Mouse (Mus musculus) macrophage (primary cell): ENCODE data around the gene Trappc5. TPM values are rescaled to one million over a fixed set of nuclear protein-coding genes. Genes with fewer than 3 reads are reported as not detected.

Source experiments
- H3K27ac ChIP-seq: fragments of 350-480 bp; formaldehyde crosslinking; 2 replicates; pipeline ENCODE4 v1.9.0; 2021
- H3K36me3 ChIP-seq: fragments of 350-480 bp; formaldehyde crosslinking; 2 replicates; pipeline ENCODE4 v1.9.0; 2021; ENCODE audit errors: inconsistent target
- H3K4me3 ChIP-seq: fragments of 350-480 bp; formaldehyde crosslinking; 2 replicates; pipeline ENCODE4 v1.9.0; 2021; ENCODE audit errors: inconsistent target
- H3K79me2 ChIP-seq: fragments of 350-480 bp; formaldehyde crosslinking; 2 replicates; pipeline ENCODE4 v1.9.0; 2021; ENCODE audit errors: inconsistent target
- WGBS: methylation state at CpG from one replicate; pipeline ENCODE4 v1.1.7; 2026; ENCODE audit warnings: inconsistent platforms; ENCODE audit not compliant: missing documents; 5-methylcytosine and 5-hydroxymethylcytosine counted together
- polyA plus RNA-seq: library from polyadenylated mRNA; stranded (reverse); fragments of 250-400 nt; gene quantifications from 3 replicates; pipeline ENCODE4 v1.2.4, GENCODE M21; 2018; ENCODE audit warnings: inconsistent platforms

Trappc5 gene
- polyA plus RNA-seq, 1 experiment from 2014 or later: 7.0 TPM

GRCm38 (mm10) chr8:3685422-3685821 lies 9.3 kb downstream of the Trappc5 start:
- H3K4me3 ChIP-seq: no peak overlapping the region
- WGBS: 69% methylated on average over 5 of the region's 5 CpGs
- no peak overlapping the region for H3K27ac ChIP-seq
- H3K79me2 ChIP-seq: no peaks in the 10 kb centered on the region
- H3K36me3 ChIP-seq: peaks cover 2% of the 10 kb centered on the region; the same call in 1 of the 2 replicates

- no peak overlapping the region for H3K4me3 ChIP-seq
- 63% methylated on average over 6 of the region's 6 CpGs for WGBS
- no peak overlapping the region for H3K27ac ChIP-seq
- H3K79me2 ChIP-seq: no peaks in the 10 kb centered on the region
- H3K36me3 ChIP-seq: no peaks in the 10 kb centered on the region
Measured at GRCm38 (mm10) chr8:3687537-3687936, 11.4 kb downstream of the Trappc5 start.

- 54% methylated on average over 3 of the region's 3 CpGs for WGBS
- H3K79me2 ChIP-seq: no peaks in the 10 kb centered on the region
- H3K27ac ChIP-seq: no peak overlapping the region
- H3K36me3 ChIP-seq: no peaks in the 10 kb centered on the region
- no peak overlapping the region for H3K4me3 ChIP-seq
Measured at GRCm38 (mm10) chr8:3690774-3691173, 14.7 kb downstream of the Trappc5 start.

GRCm38 (mm10) chr8:3694121-3694520 lies 18.0 kb downstream of the Trappc5 start, which contains the start of gene Fcer2a:
Gene Fcer2a (minus strand): TSS chr8:3694175.
- no peak within 1 kb of the TSS for H3K4me3 ChIP-seq
- WGBS: 38% methylated on average over 3 of the region's 3 CpGs
- no peaks in the 10 kb centered on the region for H3K79me2 ChIP-seq
- H3K27ac ChIP-seq: no peak within 1 kb of the TSS
- H3K36me3 ChIP-seq: no peaks in the 10 kb centered on the region

GRCm38 (mm10) chr8:3701491-3701890 lies 25.4 kb downstream of the Trappc5 start:
- Histone ChIP-seq H3K36me3 (no peaks in the 10 kb centered on the region), H3K79me2 (no peaks in the 10 kb centered on the region), H3K4me3 (no peak overlapping the region), H3K27ac (no peak overlapping the region)
- 88% methylated on average over 1 of the region's 1 CpGs for WGBS

- Histone ChIP-seq H3K36me3 (no peaks in the 10 kb centered on the region), H3K79me2 (no peaks in the 10 kb centered on the region), H3K4me3 (no peak overlapping the region), H3K27ac (no peak overlapping the region)
- 60% methylated on average over 1 of the region's 4 CpGs for WGBS
Measured at GRCm38 (mm10) chr8:3705711-3706110, 29.6 kb downstream of the Trappc5 start.

GRCm38 (mm10) chr8:3707611-3708010 lies 31.5 kb downstream of the Trappc5 start:
- no peaks in the 10 kb centered on the region for H3K36me3 ChIP-seq
- H3K4me3 ChIP-seq: no peak overlapping the region
- 89% methylated on average over 7 of the region's 7 CpGs for WGBS
- H3K27ac ChIP-seq: no peak overlapping the region
- no peaks in the 10 kb centered on the region for H3K79me2 ChIP-seq

- no peaks in the 10 kb centered on the region for H3K79me2 ChIP-seq
- no peak overlapping the region for H3K27ac ChIP-seq
- no peaks in the 10 kb centered on the region for H3K36me3 ChIP-seq
- 51% methylated on average over 3 of the region's 3 CpGs for WGBS
- no peak overlapping the region for H3K4me3 ChIP-seq
Measured at GRCm38 (mm10) chr8:3710312-3710711, 34.2 kb downstream of the Trappc5 start.

- Histone ChIP-seq H3K4me3 (no peak overlapping the region), H3K27ac (no peak overlapping the region), H3K36me3 (no peaks in the 10 kb centered on the region), H3K79me2 (no peaks in the 10 kb centered on the region)
- WGBS: 0% methylated on average over 2 of the region's 2 CpGs
Measured at GRCm38 (mm10) chr8:3711646-3712045, 35.5 kb downstream of the Trappc5 start.

GRCm38 (mm10) chr8:3717321-3717954 lies 41.3 kb downstream of the Trappc5 start:
- WGBS: 94% methylated on average over 12 of the region's 12 CpGs

GRCm38 (mm10) chr8:3718559-3718958 lies 42.5 kb downstream of the Trappc5 start:
- Histone ChIP-seq H3K36me3 (no peaks in the 10 kb centered on the region), H3K27ac (no peak overlapping the region), H3K4me3 (no peak overlapping the region), H3K79me2 (no peaks in the 10 kb centered on the region)
- 35% methylated on average over 14 of the region's 14 CpGs for WGBS

More at GRCm38 (mm10) chr8:3717321-3717954, 41.3 kb downstream of the Trappc5 start:
- Histone ChIP-seq H3K36me3 (no peaks in the 10 kb centered on the region), H3K27ac (no peak overlapping the region), H3K79me2 (no peaks in the 10 kb centered on the region), H3K4me3 (no peak overlapping the region)

GRCm38 (mm10) chr8:3720551-3720950 lies 44.5 kb downstream of the Trappc5 start, which contains the start of gene Clec4g:
Gene Clec4g (minus strand): TSS chr8:3720651.
- Histone ChIP-seq H3K27ac (no peak within 1 kb of the TSS), H3K36me3 (no peaks in the 10 kb centered on the region), H3K4me3 (no peak within 1 kb of the TSS), H3K79me2 (no peaks in the 10 kb centered on the region)
- WGBS: 91% methylated on average over 4 of the region's 5 CpGs

- H3K36me3 ChIP-seq: no peaks in the 10 kb centered on the region
- no peaks in the 10 kb centered on the region for H3K79me2 ChIP-seq
- no peak overlapping the region for H3K27ac ChIP-seq
- no peak overlapping the region for H3K4me3 ChIP-seq
- 14% methylated on average over 1 of the region's 1 CpGs for WGBS
Measured at GRCm38 (mm10) chr8:3721041-3721440, 44.9 kb downstream of the Trappc5 start.
